Mouse (Mus musculus): ENCODE measurements around the gene Cyp17a1. TPM values are rescaled to one million over a fixed set of nuclear protein-coding genes. Genes with fewer than 3 reads are reported as not detected.

Cyp17a1 gene
- polyA plus RNA-seq, 1 experiment = not detected

- Histone ChIP-seq H3K4me3 (ENCODE audit: insufficient read depth, low read depth, low read length) (no peak overlapping the region), H3K4me1 (ENCODE audit: control insufficient read depth, insufficient read depth, low read length) (no peaks in the 10 kb centered on the region), H3K27ac (ENCODE audit: insufficient read depth, low read depth, low read length) (no peak overlapping the region)
- no peak for TF ChIP-seq CTCF (IDR thresholded peaks at IDR 0.05; ENCODE audit: insufficient read depth, low read depth, low read length)
- no peak for TF ChIP-seq POLR2A (IDR thresholded peaks at IDR 0.05; ENCODE audit: insufficient read depth, low read depth, low read length)
- 82% methylated on average over 12 of the region's 12 CpGs for WGBS
Observed at GRCm38 (mm10) chr19:46679720-46680383, 6.9 kb upstream of the Cyp17a1 start.

GRCm38 (mm10) chr19:46675641-46676040, 2.7 kb upstream of the Cyp17a1 start:
- Histone ChIP-seq H3K4me1 (ENCODE audit: control insufficient read depth, insufficient read depth, low read length) (no peaks in the 10 kb centered on the region), H3K27ac (ENCODE audit: insufficient read depth, low read depth, low read length) (no peak overlapping the region), H3K4me3 (ENCODE audit: insufficient read depth, low read depth, low read length) (no peak overlapping the region)
- WGBS = 85% methylated on average over 3 of the region's 3 CpGs
- TF ChIP-seq CTCF (IDR thresholded peaks at IDR 0.05; ENCODE audit: insufficient read depth, low read depth, low read length) = no peak
- no peak for TF ChIP-seq POLR2A (IDR thresholded peaks at IDR 0.05; ENCODE audit: insufficient read depth, low read depth, low read length)

GRCm38 (mm10) chr19:46670691-46671090, 2.3 kb downstream of the Cyp17a1 start:
- Histone ChIP-seq H3K4me1 (ENCODE audit: control insufficient read depth, insufficient read depth, low read length) (no peaks in the 10 kb centered on the region), H3K27ac (ENCODE audit: insufficient read depth, low read depth, low read length) (no peak overlapping the region), H3K4me3 (ENCODE audit: insufficient read depth, low read depth, low read length) (no peak overlapping the region)
- TF ChIP-seq POLR2A (IDR thresholded peaks at IDR 0.05; ENCODE audit: insufficient read depth, low read depth, low read length) (no peak), CTCF (IDR thresholded peaks at IDR 0.05; ENCODE audit: insufficient read depth, low read depth, low read length) (peak; percentile 83)
- WGBS = 33% methylated on average over 13 of the region's 13 CpGs

- TF ChIP-seq POLR2A (IDR thresholded peaks at IDR 0.05; ENCODE audit: insufficient read depth, low read depth, low read length) = no peak
- no peak for TF ChIP-seq CTCF (IDR thresholded peaks at IDR 0.05; ENCODE audit: insufficient read depth, low read depth, low read length)
- Histone ChIP-seq H3K4me3 (ENCODE audit: insufficient read depth, low read depth, low read length) (no peak overlapping the region), H3K27ac (ENCODE audit: insufficient read depth, low read depth, low read length) (no peak overlapping the region), H3K4me1 (ENCODE audit: control insufficient read depth, insufficient read depth, low read length) (peaks cover 4% of the 10 kb centered on the region)
- 91% methylated on average over 5 of the region's 5 CpGs for WGBS
Observed at GRCm38 (mm10) chr19:46669802-46670201, 3.2 kb downstream of the Cyp17a1 start.

- Histone ChIP-seq H3K4me3 (ENCODE audit: insufficient read depth, low read depth, low read length) (no peak overlapping the region), H3K4me1 (ENCODE audit: control insufficient read depth, insufficient read depth, low read length) (peaks cover 4% of the 10 kb centered on the region), H3K27ac (ENCODE audit: insufficient read depth, low read depth, low read length) (no peak overlapping the region)
- WGBS = 90% methylated on average over 10 of the region's 10 CpGs
- TF ChIP-seq CTCF (IDR thresholded peaks at IDR 0.05; ENCODE audit: insufficient read depth, low read depth, low read length) (no peak), POLR2A (IDR thresholded peaks at IDR 0.05; ENCODE audit: insufficient read depth, low read depth, low read length) (no peak)
Observed at GRCm38 (mm10) chr19:46668263-46668662, 4.7 kb downstream of the Cyp17a1 start.

- no peak overlapping the region for H3K4me3 ChIP-seq (ENCODE audit: insufficient read depth, low read depth, low read length)
- no peak for TF ChIP-seq CTCF (IDR thresholded peaks at IDR 0.05; ENCODE audit: insufficient read depth, low read depth, low read length)
- no peak for TF ChIP-seq POLR2A (IDR thresholded peaks at IDR 0.05; ENCODE audit: insufficient read depth, low read depth, low read length)
- 74% methylated on average over 11 of the region's 11 CpGs for WGBS
- H3K4me1 ChIP-seq (ENCODE audit: control insufficient read depth, insufficient read depth, low read length) = peaks cover 4% of the 10 kb centered on the region
- no peak overlapping the region for H3K27ac ChIP-seq (ENCODE audit: insufficient read depth, low read depth, low read length)
Observed at GRCm38 (mm10) chr19:46667300-46667699, 5.7 kb downstream of the Cyp17a1 start.

- H3K4me1 ChIP-seq (ENCODE audit: control insufficient read depth, insufficient read depth, low read length) = peaks cover 10% of the 10 kb centered on the region
- no peak overlapping the region for H3K27ac ChIP-seq (ENCODE audit: insufficient read depth, low read depth, low read length)
- no peak overlapping the region for H3K4me3 ChIP-seq (ENCODE audit: insufficient read depth, low read depth, low read length)
- WGBS = 29% methylated on average over 7 of the region's 7 CpGs
- TF ChIP-seq POLR2A (IDR thresholded peaks at IDR 0.05; ENCODE audit: insufficient read depth, low read depth, low read length) (no peak), CTCF (IDR thresholded peaks at IDR 0.05; ENCODE audit: insufficient read depth, low read depth, low read length) (no peak)
Observed at GRCm38 (mm10) chr19:46665474-46665873, 7.5 kb downstream of the Cyp17a1 start.

- H3K27ac ChIP-seq (ENCODE audit: insufficient read depth, low read depth, low read length) = no peak overlapping the region
- peaks cover 10% of the 10 kb centered on the region for H3K4me1 ChIP-seq (ENCODE audit: control insufficient read depth, insufficient read depth, low read length)
- H3K4me3 ChIP-seq (ENCODE audit: insufficient read depth, low read depth, low read length) = no peak overlapping the region
- TF ChIP-seq CTCF (IDR thresholded peaks at IDR 0.05; ENCODE audit: insufficient read depth, low read depth, low read length) (no peak), POLR2A (IDR thresholded peaks at IDR 0.05; ENCODE audit: insufficient read depth, low read depth, low read length) (no peak)
- 87% methylated on average over 6 of the region's 6 CpGs for WGBS
Observed at GRCm38 (mm10) chr19:46662784-46663183, 10.2 kb downstream of the Cyp17a1 start.

GRCm38 (mm10) chr19:46662214-46662613, 10.8 kb downstream of the Cyp17a1 start:
- Histone ChIP-seq H3K4me3 (ENCODE audit: insufficient read depth, low read depth, low read length) (no peak overlapping the region), H3K27ac (ENCODE audit: insufficient read depth, low read depth, low read length) (no peak overlapping the region), H3K4me1 (ENCODE audit: control insufficient read depth, insufficient read depth, low read length) (peaks cover 10% of the 10 kb centered on the region)
- TF ChIP-seq CTCF (IDR thresholded peaks at IDR 0.05; ENCODE audit: insufficient read depth, low read depth, low read length) = no peak
- TF ChIP-seq POLR2A (IDR thresholded peaks at IDR 0.05; ENCODE audit: insufficient read depth, low read depth, low read length) = no peak
- whole genome bisulfite sequencing = 88% methylated on average over 8 of the region's 8 CpGs

Data from olfactory bulb, adult 2 months (tissue).